ENCODE assay signal across 7 mouse cellular contexts in the genomic region with DNA sequence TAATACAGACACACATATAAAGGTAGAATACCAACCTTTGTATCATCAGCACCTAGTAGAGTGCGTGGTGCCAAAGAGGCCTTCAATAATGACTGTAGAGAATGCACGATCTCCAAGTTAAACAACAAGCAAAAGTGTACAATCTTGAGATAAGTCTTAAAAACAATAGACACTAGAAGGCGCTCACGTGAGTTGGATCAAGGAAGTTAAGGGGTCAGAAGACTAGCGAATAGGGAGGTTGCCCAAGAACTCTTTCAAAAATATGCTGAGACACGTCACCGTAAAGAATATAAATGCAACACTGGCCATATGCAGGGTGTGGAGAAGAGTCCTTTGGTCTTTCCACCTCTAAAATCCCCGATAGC. TPM values are rescaled to one million over a fixed set of nuclear protein-coding genes. Genes with fewer than 3 reads are reported as not detected.
DNase-seq lines count a peak whose midpoint lies in the region; ATAC-seq lines count a peak whose summit lies in the region.

No protein-coding gene starts in this region.

- no peaks in the 10 kb centered on the region for H3K9me3 ChIP-seq in embryonic facial prominence, embryonic 11.5 days (replicated peaks; ENCODE audit: control insufficient read depth, low read length)
- H3K9me3 ChIP-seq in midbrain, embryonic 12.5 days = no peaks in the 10 kb centered on the region

- H3K27ac ChIP-seq in embryonic facial prominence, embryonic 11.5 days (replicated peaks; ENCODE audit: low read depth, low read length) = no peak overlapping the region; the same call in 1 of the 2 replicates
- H3K27ac ChIP-seq in midbrain, embryonic 12.5 days (replicated peaks) = no peak overlapping the region

- H3K4me2 ChIP-seq in embryonic facial prominence, embryonic 11.5 days (ENCODE audit: low read depth, low read length) = peak overlapping the region; percentile 65
- peak overlapping the region; percentile 77 for H3K4me2 ChIP-seq in midbrain, embryonic 12.5 days (replicated peaks)

- DNase-seq in spleen, postnatal 36 days (ENCODE audit: low spot score in 2 of 2) = peak; percentile 8 to 31
- DNase-seq in spleen, postnatal 10 days (ENCODE audit: low spot score in 2 of 2) = no peak
- peak; percentile 51 for DNase-seq in embryonic facial prominence, embryonic 11.5 days (ENCODE audit: low spot score)
- peak; percentile 38 for DNase-seq in kidney, adult 9 months
- no peak for DNase-seq in gastrocnemius, postnatal 10 days
- no peak for DNase-seq in spleen, adult 18-20 months

- no peaks in the 10 kb centered on the region for H3K27me3 ChIP-seq in embryonic facial prominence, embryonic 11.5 days (ENCODE audit: control insufficient read depth, insufficient read depth, low read length)
- no peaks in the 10 kb centered on the region for H3K27me3 ChIP-seq in midbrain, embryonic 12.5 days

- no peaks in the 10 kb centered on the region for H3K36me3 ChIP-seq in embryonic facial prominence, embryonic 11.5 days (replicated peaks; ENCODE audit: control insufficient read depth, insufficient read depth, low read depth, low read length)
- no peaks in the 10 kb centered on the region; the same call in 1 of the 2 replicates for H3K36me3 ChIP-seq in midbrain, embryonic 12.5 days

- no peak for ATAC-seq in embryonic facial prominence, embryonic 11.5 days (replicated peaks; ENCODE audit: insufficient number of reproducible peaks, low FRiP score, low TSS enrichment, low read depth)
- ATAC-seq in midbrain, embryonic 12.5 days (ENCODE audit: low FRiP score, low read depth) = peak; percentile 1; the same call in 1 of the 2 replicates

- H3K4me1 ChIP-seq in embryonic facial prominence, embryonic 11.5 days (ENCODE audit: control insufficient read depth, insufficient read depth, low read length) = no peaks in the 10 kb centered on the region
- peaks cover 20% of the 10 kb centered on the region for H3K4me1 ChIP-seq in midbrain, embryonic 12.5 days

- peak overlapping the region; percentile 73 for H3K4me3 ChIP-seq in embryonic facial prominence, embryonic 11.5 days (ENCODE audit: low read depth, low read length)
- peak overlapping the region; percentile 80 for H3K4me3 ChIP-seq in midbrain, embryonic 12.5 days

- peak overlapping the region; percentile 90 for H3K9ac ChIP-seq in embryonic facial prominence, embryonic 11.5 days (replicated peaks; ENCODE audit: low read length)
- peak overlapping the region; percentile 75 for H3K9ac ChIP-seq in midbrain, embryonic 12.5 days (replicated peaks)

- 10% methylated on average over 8 of the region's 8 CpGs for WGBS in embryonic facial prominence, embryonic 11.5 days
- 9% methylated on average over 8 of the region's 8 CpGs for WGBS in midbrain, embryonic 12.5 days

RNA-seq across cellular contexts. Expression of gene Cwc27, which starts 0.7 kb away (rescaled TPM):
- polyA plus RNA-seq in embryonic facial prominence, embryonic 11.5 days (2014; fragmentation: Nextera tagmentation; extraction: Ambion mirVana) = 32.8 and 34.0 TPM in 2 replicates
- 30.6 and 33.4 TPM in 2 replicates for polyA plus RNA-seq in midbrain, embryonic 12.5 days (2016; fragmentation: Nextera tagmentation; extraction: Ambion mirVana)
- total RNA-seq in gastrocnemius, postnatal 10 days (2021) = 10 to 100 TPM; 13.5 to 18.6 TPM

RNA-seq across cellular contexts. Expression of gene Srek1ip1, which starts 24.0 kb away (rescaled TPM):
- polyA plus RNA-seq in embryonic facial prominence, embryonic 11.5 days (2014; fragmentation: Nextera tagmentation; extraction: Ambion mirVana) = 24.2 and 24.3 TPM in 2 replicates
- 23.5 and 24.1 TPM in 2 replicates for polyA plus RNA-seq in midbrain, embryonic 12.5 days (2016; fragmentation: Nextera tagmentation; extraction: Ambion mirVana)
- 10 to 100 TPM; 13.3 to 13.5 TPM for total RNA-seq in gastrocnemius, postnatal 10 days (2021)

RNA-seq across cellular contexts. Expression of gene Shisal2b, which starts 47.4 kb away (rescaled TPM):
- polyA plus RNA-seq in embryonic facial prominence, embryonic 11.5 days (2014; fragmentation: Nextera tagmentation; extraction: Ambion mirVana) = 0.35 and 0.47 TPM in 2 replicates
- 0.50 and 0.65 TPM in 2 replicates for polyA plus RNA-seq in midbrain, embryonic 12.5 days (2016; fragmentation: Nextera tagmentation; extraction: Ambion mirVana)
- total RNA-seq in gastrocnemius, postnatal 10 days (2021) = not detected

Comparison
In these comparisons a context has a peak if more than half of its experiments do, and no peak if none do; other contexts are left out.
1. DNase-seq: peak in spleen, postnatal 36 days (2 of 2), embryonic facial prominence, embryonic 11.5 days (single experiment) and kidney, adult 9 months (single experiment); none in spleen, postnatal 10 days (0 of 2), gastrocnemius, postnatal 10 days (single experiment) and spleen, adult 18-20 months (0 of 2).